Mouse (Mus musculus) olfactory bulb, adult 2 months (tissue): ENCODE measurements around the gene Mcm6.

Experiments used
- CTCF ChIP-seq: fragments of 200-500 bp; IDR thresholded peaks from 2 replicates; pipeline ENCODE4 v1.5.1; 2012; ENCODE audit warnings: low read depth, mild to moderate bottlenecking, low read length, moderate library complexity; ENCODE audit not compliant: insufficient read depth
- POLR2A ChIP-seq: fragments of 200-500 bp; IDR thresholded peaks from 2 replicates; pipeline ENCODE4 v1.6.1; 2012; ENCODE audit warnings: mild to moderate bottlenecking, low read depth, low read length, moderate library complexity; ENCODE audit not compliant: insufficient read depth

- no peak for TF ChIP-seq CTCF
- no peak for TF ChIP-seq POLR2A
Measured at GRCm38 (mm10) chr1:128314665-128315064, 44.8 kb downstream of the Mcm6 start.
